Mouse (Mus musculus): ENCODE measurements around the gene Ogfod1.

The Ogfod1 gene

DNA sequence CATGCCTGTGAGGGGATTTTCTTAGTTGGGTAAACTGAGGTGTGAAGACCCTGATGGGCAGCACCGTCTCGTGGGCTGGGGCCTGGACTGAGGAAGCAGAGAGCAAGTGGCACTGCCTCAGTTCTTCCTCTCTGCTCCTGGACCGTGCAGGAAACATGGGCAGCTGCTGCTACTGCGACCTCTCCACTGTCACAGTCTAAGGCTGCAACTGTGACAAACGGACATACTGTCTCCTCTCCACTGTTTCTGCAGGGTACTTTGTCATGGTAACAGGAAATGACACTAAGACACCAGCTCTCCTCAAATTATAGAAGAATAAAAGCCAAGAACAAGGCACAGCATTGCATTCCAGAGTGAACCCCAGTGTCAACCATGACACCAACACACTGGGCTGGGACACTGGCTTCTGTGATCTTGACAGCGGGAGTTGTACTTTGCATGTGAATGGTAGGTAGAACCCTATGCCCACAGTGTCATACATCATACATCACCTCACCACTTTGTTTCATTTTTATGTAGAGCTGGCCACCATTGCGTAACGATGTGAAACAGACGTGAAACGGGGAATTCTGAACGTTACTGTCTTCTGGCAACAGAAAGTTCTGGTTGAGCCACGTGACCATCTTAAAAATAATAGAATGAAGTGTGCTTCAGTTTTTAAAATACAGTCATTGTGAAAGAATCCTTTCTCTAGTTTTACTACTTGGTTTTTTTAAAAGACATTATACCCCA is 39.6 kb downstream of the Ogfod1 start:
- DNase-seq = no peak

DNA sequence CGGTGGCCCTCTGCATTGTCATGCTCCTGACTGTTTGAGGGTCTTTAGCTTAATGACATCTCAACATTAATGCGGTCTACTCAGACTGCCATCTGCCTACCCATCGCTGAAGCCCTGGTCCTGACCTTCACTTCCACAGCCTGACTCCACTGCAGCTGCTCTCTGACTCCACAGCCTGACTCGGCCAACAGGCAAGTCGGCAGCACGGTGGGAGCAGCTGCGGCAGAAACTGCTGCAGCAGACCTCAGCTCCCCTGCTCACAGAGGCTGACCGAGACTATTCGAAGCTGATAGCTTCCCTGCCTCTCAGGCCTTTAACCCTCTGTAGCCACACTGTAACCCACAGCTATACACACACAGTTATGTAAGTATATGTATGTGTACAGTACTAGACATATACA is 51.0 kb downstream of the Ogfod1 start:
- no peak for DNase-seq

DNA sequence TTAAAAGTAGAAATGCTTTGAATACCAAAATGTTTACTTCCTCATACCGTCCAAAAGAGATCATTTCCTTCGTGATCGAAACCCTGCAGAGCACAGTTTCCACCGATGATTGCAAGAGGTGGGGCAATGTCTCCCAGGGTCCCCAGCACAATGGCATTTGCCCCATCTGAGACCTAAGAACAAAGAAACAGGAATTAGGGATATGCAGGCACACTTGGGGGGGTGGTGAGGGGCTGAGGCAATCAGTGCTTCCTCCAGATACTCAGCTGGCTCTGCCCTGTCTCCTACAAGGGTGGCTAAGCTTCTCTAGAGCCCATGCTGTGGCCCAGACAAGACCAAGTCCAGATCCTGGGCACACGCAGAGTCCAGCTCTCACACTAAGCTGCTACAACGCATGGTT is 52.7 kb downstream of the Ogfod1 start:
- DNase-seq = no peak

DNA sequence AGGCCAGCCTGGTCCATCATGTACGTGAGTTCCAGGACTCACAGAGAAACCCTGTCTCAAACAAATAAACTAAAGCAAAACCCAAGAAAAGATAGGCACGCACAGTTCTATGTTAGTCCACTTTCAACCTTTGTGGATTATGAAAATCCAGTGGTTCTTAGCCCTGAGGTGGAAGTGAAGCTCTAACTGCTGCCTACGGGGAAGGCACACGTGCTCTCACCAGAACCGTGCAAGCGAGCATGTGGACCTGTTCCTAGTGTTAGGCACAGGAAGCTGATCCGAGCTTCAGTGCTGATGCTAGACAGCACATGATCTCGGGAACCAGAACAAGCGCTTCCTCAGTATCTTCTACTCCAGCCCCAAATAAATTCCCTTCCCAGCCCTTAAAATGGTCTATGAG is 55.9 kb downstream of the Ogfod1 start:
- DNase-seq = no peak

DNA sequence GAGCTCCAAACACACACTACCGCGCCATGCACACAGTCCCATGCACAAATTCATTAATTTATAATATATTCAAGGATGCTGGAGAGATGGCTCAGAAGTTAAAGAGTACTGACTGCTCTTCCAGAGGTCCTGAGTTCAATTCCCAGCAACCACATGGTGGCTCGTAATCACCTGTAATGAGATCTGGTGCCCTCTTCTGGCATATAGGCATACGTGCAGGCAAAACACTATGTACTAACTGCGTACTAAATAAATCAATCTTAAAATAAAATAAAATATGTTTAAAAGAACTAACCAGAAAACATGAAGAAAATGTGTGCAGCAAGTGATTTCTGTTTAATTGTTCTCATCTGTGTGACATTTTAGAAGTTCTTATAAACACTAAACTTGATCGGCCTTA is 57.3 kb downstream of the Ogfod1 start:
- DNase-seq = no peak

DNA sequence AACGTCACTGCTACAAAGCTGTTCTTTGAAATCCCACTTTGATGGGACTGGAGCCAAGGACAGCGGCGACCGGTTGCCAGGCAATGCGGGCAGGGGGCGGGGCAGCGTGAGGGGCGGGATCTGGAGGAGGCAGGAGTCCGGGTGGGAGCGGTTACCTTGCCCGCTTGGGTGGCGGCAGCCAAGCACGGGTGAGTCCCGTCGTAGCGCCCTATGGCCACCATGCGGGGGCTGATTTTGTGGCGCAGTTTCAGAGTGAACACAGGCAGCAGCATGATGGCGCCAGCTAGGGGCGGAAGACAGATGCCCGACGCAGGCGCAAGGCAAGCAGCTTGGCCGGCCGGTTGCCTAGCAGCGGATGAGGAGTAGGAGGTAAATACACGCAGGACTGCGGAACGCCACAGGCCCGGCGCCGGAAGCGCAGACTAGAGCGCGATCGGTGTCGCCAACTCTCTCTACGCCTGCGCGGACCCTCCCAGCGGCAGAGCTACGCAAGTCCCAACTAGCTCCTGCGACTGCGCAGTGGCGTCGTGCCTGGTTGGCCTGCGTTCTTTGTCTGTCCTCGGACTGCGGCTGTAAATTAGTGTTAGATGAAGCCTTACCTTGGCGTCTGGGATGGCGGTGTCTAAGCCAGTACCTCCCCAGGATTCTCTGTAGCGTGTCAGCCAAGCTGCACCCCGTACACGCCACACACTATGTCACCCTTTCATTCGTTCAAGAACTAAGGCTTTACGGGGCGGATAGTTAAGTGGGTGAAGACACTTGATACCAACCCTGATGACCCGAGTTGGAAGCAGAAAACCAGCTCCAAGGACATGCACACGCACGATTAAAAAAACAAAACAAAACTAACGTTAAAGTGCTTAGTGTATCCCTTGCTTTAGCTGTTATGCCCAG is 61.3 kb downstream of the Ogfod1 start, which contains the start of gene Bbs2:
TSS of gene Bbs2 (minus strand) at position 848 of the 894 bp plus-strand sequence.
- peak; percentile 100 for DNase-seq

DNA sequence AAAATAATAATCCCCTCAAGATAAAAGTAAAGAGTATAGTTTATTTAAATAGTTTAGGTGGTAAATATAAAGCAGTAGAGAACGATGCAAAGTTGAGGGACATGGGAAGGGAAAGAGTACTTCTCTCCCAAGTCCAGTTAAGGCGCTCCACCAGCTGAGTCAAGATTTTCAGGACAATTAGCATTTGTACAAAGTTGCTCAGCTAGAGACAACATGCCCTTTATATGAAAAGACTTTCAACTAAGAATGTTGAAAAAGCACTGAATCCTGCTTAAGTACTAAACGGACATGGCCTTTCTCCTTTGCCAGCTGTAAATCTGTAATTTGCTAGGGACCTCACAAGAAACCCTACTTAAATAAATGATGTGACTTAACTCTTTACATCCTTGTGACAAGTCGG is 62.0 kb downstream of the Ogfod1 start:
- DNase-seq = no peak

DNA sequence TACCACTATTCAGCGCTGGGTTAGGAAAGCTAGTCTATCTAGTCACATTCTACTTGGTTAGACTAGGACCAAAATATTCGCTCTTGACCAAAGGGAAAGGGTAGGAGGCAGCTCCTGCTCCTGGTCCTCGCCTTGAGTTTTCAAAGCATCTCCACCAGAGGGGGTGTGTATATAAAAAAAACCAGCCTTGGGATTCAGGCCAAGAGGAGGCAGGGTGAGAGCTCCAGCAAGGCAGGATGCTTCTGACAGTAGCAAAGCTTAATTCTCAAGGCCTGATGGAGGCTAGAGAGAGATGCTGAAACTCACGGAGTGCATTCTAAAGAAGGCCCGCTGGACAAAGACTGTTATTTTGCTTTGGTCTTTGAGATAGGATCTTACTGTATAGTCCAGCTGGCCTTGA is 67.1 kb downstream of the Ogfod1 start:
- no peak for DNase-seq

DNA sequence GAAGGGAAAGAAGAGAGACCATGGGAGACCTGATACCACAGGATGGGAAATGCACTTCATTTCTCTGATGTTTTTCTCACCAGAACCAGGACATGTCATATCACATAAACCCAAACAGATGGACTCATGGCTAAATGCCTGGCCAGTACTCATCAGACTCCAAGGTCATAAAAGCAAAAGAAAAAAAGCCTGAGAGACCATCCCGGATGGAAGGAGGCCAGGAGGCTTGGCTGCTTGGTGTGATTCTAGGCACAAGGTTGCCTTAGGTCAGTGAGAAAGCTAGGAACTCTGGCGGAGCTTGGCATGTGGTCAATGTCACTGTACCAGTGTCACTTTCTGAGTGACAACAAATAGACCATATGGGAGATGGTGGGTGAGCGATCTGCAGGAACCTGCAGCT is 70.9 kb downstream of the Ogfod1 start:
- DNase-seq = peak; percentile 10

DNA sequence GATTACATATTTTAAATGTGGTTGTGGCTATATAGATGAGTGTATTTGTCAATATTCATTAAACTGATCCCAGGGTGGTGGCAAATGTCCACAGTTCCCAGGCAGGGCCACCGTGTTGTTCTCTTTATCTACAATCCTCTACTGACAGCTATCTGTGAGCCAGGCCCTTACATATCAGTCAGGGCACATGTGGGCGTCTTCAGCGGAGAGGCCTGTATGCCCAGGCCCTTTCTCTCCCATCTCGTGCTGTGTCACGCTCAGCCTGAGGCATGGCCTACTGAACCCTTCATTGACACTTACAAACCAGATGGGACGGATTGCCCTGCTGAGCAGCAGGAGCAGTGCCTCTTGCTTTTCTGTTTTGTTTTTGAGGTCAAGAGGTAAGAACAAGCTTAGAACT is 72.4 kb downstream of the Ogfod1 start:
- DNase-seq = no peak

DNA sequence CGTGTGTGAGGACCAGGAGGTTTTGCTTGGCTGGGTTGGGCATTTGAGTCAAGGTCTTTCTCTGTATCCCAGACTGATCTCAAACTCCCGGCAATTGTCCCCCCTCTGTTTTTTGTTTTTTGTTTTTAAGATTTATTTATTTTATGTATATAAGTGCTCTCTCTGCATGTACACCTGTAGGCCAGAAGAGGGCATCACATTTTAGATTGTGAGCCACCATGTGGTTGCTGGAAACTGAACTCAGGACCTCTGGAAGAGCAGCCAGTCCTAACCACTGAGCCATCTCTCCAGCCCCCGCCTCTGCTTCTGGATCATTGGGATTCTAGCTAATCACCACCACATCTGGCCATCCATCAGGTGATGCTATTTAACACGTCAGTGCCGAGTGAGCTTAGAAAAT is 72.8 kb downstream of the Ogfod1 start:
- DNase-seq = no peak

DNA sequence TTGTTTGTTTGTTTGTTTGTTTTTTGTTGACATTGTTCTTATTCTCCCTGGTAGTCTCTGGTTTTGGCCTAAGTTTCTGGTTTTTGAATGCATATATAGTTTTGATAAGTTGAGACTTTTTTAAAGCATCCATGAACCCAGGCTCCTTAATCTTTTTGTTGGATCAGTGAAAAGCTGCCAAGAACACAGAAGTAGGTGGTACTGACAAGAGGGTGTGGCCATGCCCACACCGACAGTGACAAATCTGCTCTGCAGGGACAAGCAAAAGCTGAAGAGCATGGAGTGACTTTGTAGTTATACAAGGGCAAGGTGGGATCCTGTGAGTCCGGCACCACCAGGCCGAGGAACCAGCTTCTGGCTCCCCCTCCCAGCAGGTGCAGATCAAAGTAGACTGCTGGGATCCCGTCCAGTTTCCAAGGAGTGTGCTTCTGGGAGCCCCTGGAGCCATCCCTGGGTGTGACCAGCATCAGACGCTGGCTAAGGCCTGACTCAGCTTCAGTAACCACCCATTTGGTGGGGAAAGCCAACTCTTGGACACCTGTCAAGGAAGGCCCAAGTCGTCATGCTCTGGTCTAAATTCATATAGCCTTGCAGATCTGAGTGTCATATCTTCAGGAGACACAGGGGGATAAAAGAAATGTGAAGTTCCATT is 73.7 kb downstream of the Ogfod1 start:
- DNase-seq = no peak

DNA sequence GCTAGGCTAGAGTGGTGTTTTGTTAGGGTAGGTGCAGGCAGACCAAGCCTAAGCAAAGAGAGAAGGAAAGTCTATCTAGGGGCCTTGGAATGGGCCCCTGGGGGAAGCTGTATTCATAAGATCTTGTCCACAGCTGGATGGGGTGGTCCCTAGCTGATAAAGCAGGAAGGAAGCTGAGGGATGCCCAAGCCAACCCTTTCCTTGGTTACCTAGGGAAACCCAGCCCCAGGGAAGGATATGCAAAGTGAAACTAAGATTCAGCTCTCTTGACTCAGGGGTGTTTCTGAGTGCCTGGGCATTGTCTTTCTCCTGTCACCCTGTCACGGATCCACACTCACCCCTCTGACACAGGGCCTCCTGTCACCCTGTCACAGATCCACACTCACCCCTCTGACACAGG is 76.4 kb downstream of the Ogfod1 start:
- no peak for DNase-seq

DNA sequence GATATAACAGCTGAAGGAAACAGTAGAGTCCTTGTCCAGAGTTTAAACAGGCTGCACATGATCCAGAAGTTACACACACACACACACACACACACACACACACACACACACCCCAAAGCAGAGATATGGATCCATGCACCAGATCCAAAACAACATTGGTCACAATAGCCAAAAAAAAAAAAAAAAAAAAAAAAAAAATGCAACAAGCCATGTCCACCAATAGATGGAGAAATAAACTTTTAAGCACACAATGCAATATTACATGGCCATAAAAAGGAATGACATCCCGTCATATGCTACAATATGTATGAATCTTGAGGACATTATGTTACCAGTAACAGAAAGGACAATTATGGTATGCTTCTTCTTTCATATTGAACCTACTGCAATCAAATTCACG is 77.0 kb downstream of the Ogfod1 start:
- no peak for DNase-seq

Measured in cerebellum, adult 11 months (tissue).